Mouse (Mus musculus) heart, postnatal 0 days (tissue): ENCODE data around the gene Grin2c. TPM values are rescaled to one million over a fixed set of nuclear protein-coding genes. Genes with fewer than 3 reads are reported as not detected.

ENCODE experiments used
- ATAC-seq: fragments of 200-750 bp; cut with Nextera tagmentation; 2 replicates; pipeline ENCODE4 v1.8.0; 2017; ENCODE audit warnings: low read depth, moderate number of reproducible peaks, moderate library complexity; ENCODE audit not compliant: insufficient read depth
- DNase-seq: peaks from one replicate; pipeline ENCODE4 v3.0.0-alpha.2; 2016; ENCODE audit warnings: low spot score
- H3K27ac ChIP-seq: fragments of 300-500 bp; sonication (generic); 2 replicates; pipeline ENCODE4 v1.5.1; 2014; ENCODE audit warnings: low read depth, mild to moderate bottlenecking
- H3K27me3 ChIP-seq: fragments of 300-500 bp; sonication (generic); 2 replicates; pipeline ENCODE4 v1.6.1; 2014; ENCODE audit warnings: low read length, mixed read lengths; ENCODE audit not compliant: control insufficient read depth, insufficient read depth
- H3K36me3 ChIP-seq: fragments of 300-500 bp; sonication (generic); replicated peaks from 2 replicates; pipeline ENCODE4 v1.6.1; 2014; ENCODE audit warnings: low read length, mixed read lengths; ENCODE audit not compliant: control insufficient read depth, insufficient read depth
- H3K4me1 ChIP-seq: fragments of 300-500 bp; sonication (generic); 2 replicates; pipeline ENCODE4 v1.6.1; 2014; ENCODE audit warnings: antibody characterized with exemption; ENCODE audit not compliant: control insufficient read depth, insufficient read depth
- H3K4me2 ChIP-seq: fragments of 300-500 bp; sonication (generic); 2 replicates; pipeline ENCODE4 v1.6.1; 2014; ENCODE audit warnings: low read depth, mild to moderate bottlenecking, low read length, moderate library complexity
- H3K4me3 ChIP-seq: fragments of 300-500 bp; sonication (generic); 2 replicates; pipeline ENCODE4 v1.5.1; 2014; ENCODE audit warnings: low read depth, low read length
- H3K9ac ChIP-seq: fragments of 300-500 bp; sonication (generic); replicated peaks from 2 replicates; pipeline ENCODE4 v1.6.1; 2014; ENCODE audit warnings: low read depth, low read length, mixed read lengths
- H3K9me3 ChIP-seq: fragments of 300-500 bp; sonication (generic); replicated peaks from 2 replicates; pipeline ENCODE4 v1.6.1; 2016; ENCODE audit warnings: low read length; ENCODE audit not compliant: control insufficient read depth
- CTCF ChIP-seq: IDR thresholded peaks from 2 replicates; pipeline ENCODE4 v1.5.1; 2016; ENCODE audit warnings: antibody characterized with exemption, control low read depth, low read depth
- EP300 ChIP-seq: IDR thresholded peaks from 2 replicates; pipeline ENCODE4 v1.6.1; 2016; ENCODE audit warnings: antibody characterized with exemption, low read depth
- WGBS: fragments of 180-500 bp; shearing (Covaris S2); extraction: QIAGEN DNeasy Blood & Tissue Kit; methylation state at CpG from one replicate; pipeline ENCODE4 v1.1.7; 2014; 5-methylcytosine and 5-hydroxymethylcytosine counted together
- polyA plus RNA-seq: library from polyadenylated mRNA; unstranded; fragments of >200 nt; fragmentation: Nextera tagmentation; extraction: Ambion mirVana; gene quantifications from 2 replicates; pipeline ENCODE4 v1.2.1, GENCODE M21; 2015
- total RNA-seq: library from RNA; depleted of rRNA; stranded (reverse); fragments of >200 nt; gene quantifications from 2 replicates; pipeline ENCODE4 v1.2.3, GENCODE M21; 2014; ENCODE audit warnings: low replicate concordance

Gene Grin2c
- total and polyA plus RNA-seq, 2 experiments from 2014 or later, result 1.6 TPM; not detected in 1

DNA sequence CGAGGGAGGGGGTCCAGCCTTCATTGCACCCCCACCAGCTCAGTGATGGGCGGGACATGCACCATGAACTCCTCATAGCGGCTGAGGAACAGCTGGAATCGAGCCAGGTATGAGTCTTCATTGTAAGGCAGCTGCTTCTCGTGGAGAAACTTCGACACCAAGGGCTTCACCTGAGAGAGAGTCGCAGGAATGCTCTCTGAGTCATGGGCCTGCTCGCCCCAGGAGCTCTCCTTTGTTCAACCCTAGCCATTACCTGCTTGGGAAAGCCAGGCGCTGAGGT is 16.4 kb upstream of the Grin2c start:
- ATAC-seq (0 out of 2 replicates have a peak, but pooled peaks have one; percentile 18), DNase-seq (no peak)
- no peak overlapping the region for H3K27ac ChIP-seq
- WGBS, result 62% methylated on average over 9 of the region's 9 CpGs
- no peaks in the 10 kb centered on the region for H3K4me1 ChIP-seq
- no peaks in the 10 kb centered on the region for H3K36me3 ChIP-seq
- no peak overlapping the region for H3K4me2 ChIP-seq
- no peaks in the 10 kb centered on the region for H3K9me3 ChIP-seq
- no peak overlapping the region for H3K9ac ChIP-seq
- no peak overlapping the region for H3K4me3 ChIP-seq
- no peak for TF ChIP-seq CTCF
- H3K27me3 ChIP-seq, result no peaks in the 10 kb centered on the region

DNA sequence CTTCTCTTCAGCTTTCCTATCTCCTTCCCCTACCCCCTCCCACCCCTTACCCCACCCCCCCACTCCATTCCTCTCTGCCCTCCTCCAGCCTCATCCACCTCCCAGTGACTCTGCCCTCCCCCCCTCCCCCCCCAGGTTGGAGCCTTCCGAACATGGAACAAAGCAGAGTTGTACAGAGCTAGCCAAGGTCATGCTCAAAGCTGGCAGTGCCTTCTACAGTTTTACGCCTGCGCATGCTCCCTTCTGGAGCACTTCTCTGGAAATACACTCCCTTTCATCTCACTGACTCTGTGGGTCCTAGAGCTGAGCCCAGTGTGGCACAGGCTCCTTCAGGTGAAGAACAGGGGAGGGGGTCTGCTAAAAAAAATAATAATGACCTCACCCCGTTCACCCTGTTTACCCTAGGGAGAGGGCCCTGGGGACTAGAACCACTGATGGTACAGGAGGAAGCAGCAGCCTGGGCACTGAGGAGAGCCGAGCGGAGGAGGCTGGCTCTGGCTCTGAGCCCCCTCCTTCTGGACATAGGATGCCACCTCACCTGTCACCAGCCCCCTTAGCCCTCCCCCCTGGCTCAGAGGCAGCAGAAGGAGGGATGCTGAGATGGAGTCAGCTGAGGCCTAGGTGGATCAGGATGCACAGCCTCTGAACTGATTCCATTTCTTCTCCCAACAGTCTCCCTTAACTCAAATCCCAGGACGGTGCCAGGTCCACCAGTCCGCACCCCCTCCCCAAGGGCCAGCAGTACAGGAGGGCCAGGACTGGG is 15.9 kb upstream of the Grin2c start:
- peaks cover 3% of the 10 kb centered on the region for H3K4me1 ChIP-seq
- no peak overlapping the region for H3K9ac ChIP-seq
- no peak overlapping the region for H3K4me3 ChIP-seq
- DNase-seq (no peak), ATAC-seq (peak; percentile 23; the same call in 1 of the 2 replicates)
- H3K36me3 ChIP-seq, result no peaks in the 10 kb centered on the region
- TF ChIP-seq CTCF, result no peak
- TF ChIP-seq EP300, result no peak
- H3K4me2 ChIP-seq, result no peak overlapping the region
- no peaks in the 10 kb centered on the region for H3K9me3 ChIP-seq
- H3K27ac ChIP-seq, result no peak overlapping the region
- WGBS, result 73% methylated on average over 8 of the region's 8 CpGs
- H3K27me3 ChIP-seq, result no peaks in the 10 kb centered on the region

DNA sequence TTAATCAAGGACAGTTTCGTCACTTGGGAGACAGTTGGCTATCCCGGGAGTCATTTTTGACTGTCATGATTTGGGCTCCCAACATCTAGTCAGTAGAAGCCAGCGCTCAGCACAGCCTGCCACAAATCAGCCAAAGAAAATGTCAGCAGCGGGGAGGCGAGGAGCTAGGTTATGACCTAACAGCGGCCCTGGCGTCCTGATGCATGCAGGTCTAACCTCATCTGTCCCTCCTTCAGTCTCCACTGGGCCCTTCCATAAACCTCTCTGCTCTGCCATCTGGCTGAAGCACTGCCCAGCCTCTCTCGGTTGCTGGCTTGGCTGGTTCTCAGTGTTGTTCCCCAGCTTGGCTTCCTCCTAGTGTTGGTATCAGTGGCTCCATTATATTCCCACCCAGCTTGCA is 15.3 kb upstream of the Grin2c start:
- Histone ChIP-seq H3K27me3 (no peaks in the 10 kb centered on the region), H3K4me2 (no peak overlapping the region), H3K27ac (peak overlapping the region; percentile 24; the same call in 1 of the 2 replicates), H3K4me1 (peaks cover 7% of the 10 kb centered on the region), H3K9me3 (no peaks in the 10 kb centered on the region), H3K9ac (no peak overlapping the region), H3K36me3 (no peaks in the 10 kb centered on the region), H3K4me3 (no peak overlapping the region)
- TF ChIP-seq EP300, result no peak
- no peak for TF ChIP-seq CTCF
- DNase-seq, result no peak
- ATAC-seq, result no peak
- WGBS, result 64% methylated on average over 8 of the region's 8 CpGs

DNA sequence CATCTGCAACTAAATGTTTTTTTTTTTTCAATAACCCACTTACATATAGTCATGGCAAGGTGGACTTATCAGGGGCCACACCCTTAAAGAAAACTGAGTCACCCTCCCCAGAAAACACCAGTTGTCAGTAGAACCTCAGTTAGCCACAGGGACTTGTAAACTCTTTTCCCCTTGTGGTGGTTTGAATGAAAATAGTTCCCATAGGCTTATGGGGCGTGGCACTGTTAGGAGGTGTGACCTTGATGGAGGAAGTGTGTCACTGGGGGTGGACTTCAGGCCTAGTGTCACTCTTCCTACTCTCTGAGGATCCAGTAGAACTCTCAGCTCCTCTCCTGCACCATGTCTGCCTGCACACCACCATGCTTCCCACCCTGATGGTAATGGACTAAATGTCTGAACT is 12.7 kb upstream of the Grin2c start:
- ATAC-seq (no peak), DNase-seq (no peak)
- 84% methylated on average over 1 of the region's 1 CpGs for WGBS
- H3K4me1 ChIP-seq, result peaks cover 13% of the 10 kb centered on the region
- TF ChIP-seq EP300 (no peak), CTCF (no peak)
- no peaks in the 10 kb centered on the region for H3K9me3 ChIP-seq
- no peak overlapping the region for H3K4me3 ChIP-seq
- H3K36me3 ChIP-seq, result no peaks in the 10 kb centered on the region
- no peak overlapping the region for H3K27ac ChIP-seq
- no peak overlapping the region for H3K9ac ChIP-seq
- no peaks in the 10 kb centered on the region for H3K27me3 ChIP-seq
- H3K4me2 ChIP-seq, result no peak overlapping the region

DNA sequence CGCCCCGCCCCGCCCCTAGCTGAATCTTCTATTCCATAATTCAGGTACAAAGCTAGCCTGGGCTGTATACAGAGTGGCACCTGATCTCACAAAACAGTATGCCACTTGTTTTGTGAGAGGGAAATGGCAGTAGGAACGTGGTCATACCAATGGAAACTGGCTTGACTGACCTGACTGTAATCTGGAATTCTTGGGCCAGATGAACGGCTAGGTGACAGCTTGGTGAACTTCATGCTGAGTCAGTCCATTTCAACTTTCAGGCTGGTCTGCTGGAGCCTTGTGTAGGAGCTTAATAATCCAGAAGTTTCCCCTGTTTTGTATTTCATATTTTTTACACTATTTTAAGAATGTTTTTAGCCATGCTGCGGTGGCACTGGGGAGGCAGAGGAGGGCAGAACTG is 11.1 kb upstream of the Grin2c start:
- no peak overlapping the region for H3K4me3 ChIP-seq

DNA sequence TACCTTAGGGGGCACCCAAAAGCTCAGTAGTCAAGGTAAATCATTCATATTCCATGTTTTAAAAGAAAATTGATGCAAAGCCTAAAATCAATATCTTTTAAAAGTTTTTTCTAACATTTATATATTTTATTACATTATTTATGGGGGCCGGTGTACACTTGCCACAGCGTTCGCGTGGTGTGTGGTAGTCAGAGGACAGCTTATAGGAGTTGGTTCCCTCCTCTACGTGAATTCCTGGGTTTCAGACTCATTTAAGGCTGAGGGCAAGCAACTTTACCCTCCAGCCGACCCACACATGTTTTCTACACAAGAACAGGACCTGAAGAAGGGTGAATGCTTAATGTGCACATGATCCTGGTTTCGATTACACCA is 10.5 kb upstream of the Grin2c start:
- Histone ChIP-seq H3K36me3 (no peaks in the 10 kb centered on the region), H3K27me3 (no peaks in the 10 kb centered on the region), H3K4me3 (peak overlapping the region; percentile 65), H3K9ac (peak overlapping the region; percentile 57), H3K4me2 (peak overlapping the region; percentile 72), H3K4me1 (peaks cover 13% of the 10 kb centered on the region), H3K9me3 (no peaks in the 10 kb centered on the region), H3K27ac (peak overlapping the region; percentile 89)
- WGBS, result 15% methylated on average over 7 of the region's 7 CpGs
- no peak for DNase-seq
- no peak for ATAC-seq
- no peak for TF ChIP-seq CTCF
- no peak for TF ChIP-seq EP300

More for the DNA sequence above, 11.1 kb upstream of the Grin2c start:
- Histone ChIP-seq H3K27me3 (no peaks in the 10 kb centered on the region), H3K4me1 (peaks cover 13% of the 10 kb centered on the region), H3K36me3 (no peaks in the 10 kb centered on the region), H3K9me3 (no peaks in the 10 kb centered on the region), H3K27ac (no peak overlapping the region), H3K9ac (no peak overlapping the region), H3K4me2 (peak overlapping the region; percentile 72; the same call in 1 of the 2 replicates)
- ATAC-seq (no peak), DNase-seq (no peak)
- 67% methylated on average over 6 of the region's 6 CpGs for WGBS
- TF ChIP-seq EP300 (no peak), CTCF (no peak)
